Mouse (Mus musculus) CH12.LX (cell line): Measurements from ENCODE around the gene Coa4. TPM values are rescaled to one million over a fixed set of nuclear protein-coding genes. Genes with fewer than 3 reads are reported as not detected.

Experiments
- DNase-seq: peaks from one replicate; pipeline ENCODE4 v3.0.0-alpha.2; 2013; ENCODE audit errors: extremely low read depth
- H3K27ac ChIP-seq: 2 replicates; pipeline ENCODE4 v1.5.1; 2012; ENCODE audit warnings: low read depth, mild to moderate bottlenecking, control low read depth, moderate library complexity; ENCODE audit not compliant: insufficient read depth
- H3K27me3 ChIP-seq: replicated peaks from 2 replicates; pipeline ENCODE3; 2012; ENCODE audit warnings: inconsistent platforms
- H3K36me3 ChIP-seq, 2 experiments: replicated peaks in 1 of 2; 2 replicates each; pipeline versions ENCODE3 to v1.6.1; 2012; ENCODE audit warnings: inconsistent platforms in 1 of 2, low read length in 1 of 2, mild to moderate bottlenecking in 1 of 2, mixed read lengths in 1 of 2, moderate library complexity in 1 of 2; ENCODE audit not compliant: control insufficient read depth in 1 of 2, insufficient read depth in 1 of 2
- H3K4me1 ChIP-seq, 2 experiments: 2 replicates each; pipeline ENCODE4 v1.6.1; 2012; ENCODE audit warnings: inconsistent platforms in 1 of 2, moderate library complexity in 1 of 2; ENCODE audit not compliant: insufficient read depth in 2 of 2, control insufficient read depth in 1 of 2
- H3K4me2 ChIP-seq: 2 replicates; pipeline ENCODE4 v1.6.1; 2012; ENCODE audit warnings: low read depth, mild to moderate bottlenecking, control low read depth; ENCODE audit not compliant: poor library complexity, insufficient read depth, severe bottlenecking
- H3K4me3 ChIP-seq, 3 experiments: fragments of 150-350 bp in 1 of 3; sonication (generic) in 1 of 3; replicated peaks in 1 of 3; 2 replicates each; pipeline versions ENCODE3 to v1.5.1; 2011 to 2012; ENCODE audit warnings: low read depth in 2 of 3, low read length in 2 of 3, mild to moderate bottlenecking in 2 of 3, moderate library complexity in 2 of 3, control low read depth in 1 of 3, improper control_type of control experiment in 1 of 3, inconsistent platforms in 1 of 3, mixed read lengths in 1 of 3; ENCODE audit not compliant: poor library complexity in 1 of 3
- H3K79me2 ChIP-seq: replicated peaks from 2 replicates; pipeline ENCODE4 v1.6.1; 2012; ENCODE audit warnings: mild to moderate bottlenecking, moderate library complexity; ENCODE audit not compliant: control insufficient read depth, poor library complexity, insufficient read depth, severe bottlenecking; ENCODE audit errors: extremely low read depth
- H3K9ac ChIP-seq: 2 replicates; pipeline ENCODE4 v1.6.1; 2012; ENCODE audit warnings: low read depth, mild to moderate bottlenecking, control low read depth, moderate library complexity; ENCODE audit not compliant: insufficient read depth
- H3K9me3 ChIP-seq: replicated peaks from 2 replicates; pipeline ENCODE3; 2012; ENCODE audit warnings: low read length, inconsistent platforms, mixed read lengths
- BHLHE40 ChIP-seq: IDR thresholded peaks from 2 replicates; pipeline ENCODE4 v1.6.1; 2011; ENCODE audit warnings: mild to moderate bottlenecking, low read depth, low read length, improper control_type of control experiment
- CHD1 ChIP-seq: IDR thresholded peaks from 2 replicates; pipeline ENCODE4 v1.6.1; 2012; ENCODE audit warnings: low read depth, low read length, improper control_type of control experiment, inconsistent platforms
- CTCF ChIP-seq, 2 experiments: IDR thresholded peaks in 1 of 2; conservative IDR thresholded peaks in 1 of 2; 2 replicates each; pipeline ENCODE4 v1.5.1; 2011 to 2012; ENCODE audit warnings: low read depth in 2 of 2, low read length in 2 of 2, improper control_type of control experiment in 1 of 2, inconsistent platforms in 1 of 2, mild to moderate bottlenecking in 1 of 2, moderate library complexity in 1 of 2
- E2F4 ChIP-seq: IDR thresholded peaks from 2 replicates; pipeline ENCODE4 v1.6.1; 2011; ENCODE audit warnings: low read depth, low read length, improper control_type of control experiment; ENCODE audit not compliant: insufficient replicate concordance
- ELF1 ChIP-seq: IDR thresholded peaks from 2 replicates; pipeline ENCODE4 v1.6.1; 2014; ENCODE audit warnings: low read depth, mild to moderate bottlenecking, inconsistent platforms, low read length, improper control_type of control experiment
- ETS1 ChIP-seq: conservative IDR thresholded peaks from 2 replicates; pipeline ENCODE4 v1.6.1; 2012; ENCODE audit warnings: low read depth, mild to moderate bottlenecking, inconsistent platforms, low read length, improper control_type of control experiment, moderate library complexity
- GABPA ChIP-seq: IDR thresholded peaks from 2 replicates; pipeline ENCODE4 v1.6.1; 2012; ENCODE audit warnings: low read depth, low read length, improper control_type of control experiment, inconsistent platforms; ENCODE audit not compliant: insufficient replicate concordance
- HCFC1 ChIP-seq: IDR thresholded peaks from 2 replicates; pipeline ENCODE4 v1.6.1; 2012; ENCODE audit warnings: low read depth, mild to moderate bottlenecking, inconsistent platforms, low read length, improper control_type of control experiment
- KAT2A ChIP-seq: IDR thresholded peaks from 2 replicates; pipeline ENCODE4 v1.6.1; 2012; ENCODE audit warnings: low read length, improper control_type of control experiment, inconsistent platforms; ENCODE audit not compliant: insufficient replicate concordance
- MAFK ChIP-seq: IDR thresholded peaks from 2 replicates; pipeline ENCODE4 v1.6.1; 2011; ENCODE audit warnings: low read length, improper control_type of control experiment; ENCODE audit not compliant: insufficient replicate concordance
- MAX ChIP-seq: IDR thresholded peaks from 2 replicates; pipeline ENCODE4 v1.6.1; 2011; ENCODE audit warnings: low read length, improper control_type of control experiment
- MAZ ChIP-seq: IDR thresholded peaks from 2 replicates; pipeline ENCODE4 v1.6.1; 2012; ENCODE audit warnings: low read depth, mild to moderate bottlenecking, inconsistent platforms, low read length, improper control_type of control experiment, moderate library complexity
- MYC ChIP-seq: IDR thresholded peaks from 2 replicates; pipeline ENCODE4 v1.6.1; 2011; ENCODE audit warnings: low read depth, mild to moderate bottlenecking, improper control_type of control experiment, low read length
- NRF1 ChIP-seq: IDR thresholded peaks from 2 replicates; pipeline ENCODE4 v1.6.1; 2014; ENCODE audit warnings: low read depth, mild to moderate bottlenecking, inconsistent platforms, low read length, improper control_type of control experiment, moderate library complexity
- PAX5 ChIP-seq: IDR thresholded peaks from 2 replicates; pipeline ENCODE4 v1.6.1; 2012; ENCODE audit warnings: low read length, inconsistent platforms, mixed read lengths
- POLR2A ChIP-seq: IDR thresholded peaks from 2 replicates; pipeline ENCODE4 v1.6.1; 2011; ENCODE audit warnings: low read depth, mild to moderate bottlenecking, improper control_type of control experiment, low read length
- RAD21 ChIP-seq: IDR thresholded peaks from 2 replicates; pipeline ENCODE4 v1.6.1; 2011; ENCODE audit warnings: low read depth, mild to moderate bottlenecking, low read length, improper control_type of control experiment, moderate library complexity
- RCOR1 ChIP-seq: conservative IDR thresholded peaks from 2 replicates; pipeline ENCODE4 v1.6.1; 2012; ENCODE audit warnings: low read depth, mild to moderate bottlenecking, inconsistent platforms, low read length, improper control_type of control experiment
- SIN3A ChIP-seq: IDR thresholded peaks from 2 replicates; pipeline ENCODE4 v1.6.1; 2012; ENCODE audit warnings: low read length, improper control_type of control experiment, inconsistent platforms
- TBP ChIP-seq: conservative IDR thresholded peaks from 2 replicates; pipeline ENCODE4 v1.6.1; 2011; ENCODE audit warnings: low read depth, low read length, improper control_type of control experiment
- UBTF ChIP-seq: IDR thresholded peaks from 2 replicates; pipeline ENCODE4 v1.6.1; 2012; ENCODE audit warnings: low read depth, mild to moderate bottlenecking, inconsistent platforms, low read length, improper control_type of control experiment, moderate library complexity
- ZC3H11A ChIP-seq: IDR thresholded peaks from 2 replicates; pipeline ENCODE4 v1.6.1; 2012; ENCODE audit warnings: low read depth, mild to moderate bottlenecking, inconsistent platforms, low read length, improper control_type of control experiment
- ZKSCAN1 ChIP-seq: IDR thresholded peaks from 2 replicates; pipeline ENCODE4 v1.6.1; 2012; ENCODE audit warnings: low read depth, inconsistent platforms, low read length, improper control_type of control experiment, borderline replicate concordance
- ZMIZ1 ChIP-seq: IDR thresholded peaks from 2 replicates; pipeline ENCODE4 v1.6.1; 2012; ENCODE audit warnings: low read depth, mild to moderate bottlenecking, inconsistent platforms, low read length, improper control_type of control experiment
- ZNF384 ChIP-seq: IDR thresholded peaks from 2 replicates; pipeline ENCODE4 v1.6.1; 2012; ENCODE audit warnings: low read depth, low read length, improper control_type of control experiment, inconsistent platforms
- dilution Hi-C: fragments of 300-500 bp; cut with MboI; formaldehyde crosslinking; loops from 2 replicates; pipeline ENCODE4 v1.14.3; 2020; ENCODE audit warnings: low sequenced_read_pairs; ENCODE audit not compliant: extremely low pct_unique_long_range_greater_than_20kb, extremely low pct_ligation_motif_present
- in situ Hi-C: fragments of 300-500 bp; cut with MboI; formaldehyde crosslinking; loops from 3 replicates; pipeline ENCODE4 v1.14.3; 2019; ENCODE audit warnings: low sequenced_read_pairs, low pct_ligation_motif_present, low pct_unique_long_range_greater_than_20kb, mixed read lengths
- polyA plus RNA-seq: library from polyadenylated mRNA; unstranded; fragments of >175 nt; gene quantifications from 2 replicates; pipeline ENCODE4 v1.2.1, GENCODE M21; 2012; ENCODE audit warnings: low read depth; ENCODE audit not compliant: insufficient read length
- total RNA-seq, 2 experiments: library from RNA; depleted of rRNA; stranded (reverse); fragments of 300-350 nt in 1 of 2; fragments of >200 nt in 1 of 2; gene quantifications; 2 replicates each; pipeline ENCODE4 v1.2.3; 2012 to 2014

The Coa4 gene
- total and polyA plus RNA-seq, 3 experiments: 22.9 to 24.1 (median 24.1) TPM

- H3K9ac ChIP-seq: no peak within 1 kb of the TSS
- H3K27me3 ChIP-seq: no peaks in the 10 kb centered on the region
- H3K27ac ChIP-seq: no peak within 1 kb of the TSS
- no peak within 1 kb of the TSS for H3K4me3 ChIP-seq
- peaks cover 0 to 2% of the 10 kb centered on the region in 2 experiments for H3K36me3 ChIP-seq
- no peak within 1 kb of the TSS for H3K4me2 ChIP-seq
- dilution Hi-C loops (no loop called here), in situ Hi-C loops (no loop called here)
- H3K9me3 ChIP-seq: no peaks in the 10 kb centered on the region
- peaks cover 11 to 22% of the 10 kb centered on the region in 2 experiments for H3K4me1 ChIP-seq
- H3K79me2 ChIP-seq: no peaks in the 10 kb centered on the region
- TF ChIP-seq HCFC1 (peak; percentile 51), ZNF384 (no peak)
- DNase-seq: no peak
Observed at GRCm38 (mm10) chr7:100514573-100514972, 22.3 kb upstream of the Coa4 start, which contains the start of gene Dnajb13. Gene Dnajb13 (minus strand): TSS chr7:100514960.

- Histone ChIP-seq H3K4me2 (no peak overlapping the region), H3K36me3 (no peaks in the 10 kb centered on the region), H3K4me3 (no peak overlapping the region), H3K9ac (no peak overlapping the region), H3K27me3 (no peaks in the 10 kb centered on the region), H3K9me3 (no peaks in the 10 kb centered on the region), H3K79me2 (no peaks in the 10 kb centered on the region), H3K27ac (no peak overlapping the region), H3K4me1 (peaks cover 3 to 6% of the 10 kb centered on the region in 2 experiments; a peak in 1 of 4 replicates)
- DNase-seq: no peak
- dilution Hi-C loops: no loop called here
- in situ Hi-C loops: no loop called here
- TF ChIP-seq HCFC1: no peak
- TF ChIP-seq MAZ: no peak
- TF ChIP-seq GABPA: no peak
- no peak for TF ChIP-seq BHLHE40
Observed at GRCm38 (mm10) chr7:100520204-100520603, 16.7 kb upstream of the Coa4 start.

GRCm38 (mm10) chr7:100520663-100521285 is 16.1 kb upstream of the Coa4 start:
- Histone ChIP-seq H3K27me3 (no peaks in the 10 kb centered on the region), H3K9ac (no peak overlapping the region), H3K4me2 (no peak overlapping the region), H3K27ac (no peak overlapping the region), H3K9me3 (no peaks in the 10 kb centered on the region), H3K4me3 (no peak overlapping the region), H3K4me1 (peaks cover 3 to 6% of the 10 kb centered on the region in 2 experiments; a peak in 1 of 4 replicates), H3K79me2 (no peaks in the 10 kb centered on the region), H3K36me3 (no peaks in the 10 kb centered on the region)
- dilution Hi-C loops (no loop called here), in situ Hi-C loops (no loop called here)
- peak; percentile 77 for DNase-seq
- TF ChIP-seq SIN3A: peak; percentile 61; the same call in 1 of the 2 replicates
- no peak for TF ChIP-seq KAT2A
- TF ChIP-seq E2F4: 0 out of 2 replicates have a peak, but pooled peaks have one; percentile 55
- no peak for TF ChIP-seq POLR2A
- no peak for TF ChIP-seq TBP
- no peak for TF ChIP-seq ETS1
- no peak; the same call in 1 of the 2 replicates for TF ChIP-seq MAX
- peak; percentile 73 for TF ChIP-seq ZC3H11A
- no peak for TF ChIP-seq MYC
- no peak for TF ChIP-seq CHD1
- no peak for TF ChIP-seq RCOR1
- no peak for TF ChIP-seq HCFC1
- no peak for TF ChIP-seq ZMIZ1
- 0 out of 2 replicates have a peak, but pooled peaks have one; percentile 10 for TF ChIP-seq NRF1
- no peak for TF ChIP-seq MAFK
- no peak for TF ChIP-seq ZKSCAN1
- TF ChIP-seq PAX5: no peak
- TF ChIP-seq CTCF (conservative IDR thresholded peaks at IDR 0.05 in 1 of 2, IDR thresholded peaks at IDR 0.05 in 1 of 2; ENCODE audit: low read depth in 2 of 2, low read length in 2 of 2): peak; percentile 51 to 98
- TF ChIP-seq ELF1: no peak
- peak; percentile 23; the same call in 1 of the 2 replicates for TF ChIP-seq BHLHE40
- no peak for TF ChIP-seq UBTF
- no peak; the same call in none of the 2 replicates for TF ChIP-seq RAD21
